Mouse (Mus musculus): ENCODE results near the gene Pbx4. TPM values are rescaled to one million over a fixed set of nuclear protein-coding genes. Genes with fewer than 3 reads are reported as not detected.

Pbx4 gene
- polyA plus RNA-seq, 1 experiment from 2014 or later: 13.4 TPM

- 1% methylated on average over 33 of the region's 35 CpGs for WGBS
- H3K27me3 ChIP-seq (ENCODE audit: control insufficient read depth, insufficient read depth, low read depth, low read length): no peaks in the 10 kb centered on the region
- peak within 1 kb of the TSS; percentile 92 for H3K4me2 ChIP-seq (ENCODE audit: low read depth, low read length)
- 0 out of 2 replicates have a peak, but pooled peaks cover under 1% of the 10 kb centered on the region for H3K36me3 ChIP-seq (ENCODE audit: control insufficient read depth, insufficient read depth, low read length)
- H3K27ac ChIP-seq (ENCODE audit: low read length): peak within 1 kb of the TSS; percentile 58
- H3K4me1 ChIP-seq (replicated peaks; ENCODE audit: control insufficient read depth, insufficient read depth, low read length): peaks cover 4% of the 10 kb centered on the region
- ATAC-seq (ENCODE audit: low read depth): peak; percentile 89
- H3K9me3 ChIP-seq (ENCODE audit: control insufficient read depth, low read length): no peaks in the 10 kb centered on the region
- H3K9ac ChIP-seq (ENCODE audit: low read length): peak within 1 kb of the TSS; percentile 69
- H3K4me3 ChIP-seq (ENCODE audit: low read length): peak within 1 kb of the TSS; percentile 60
Measured at GRCm38 (mm10) chr8:69822386-69823191, 9.7 kb upstream of the Pbx4 start, which contains the start of gene Lpar2. Lpar2 (plus strand) TSS chr8:69822429.

- Histone ChIP-seq H3K9me3 (ENCODE audit: control insufficient read depth, low read length) (no peaks in the 10 kb centered on the region), H3K4me2 (ENCODE audit: low read depth, low read length) (no peak overlapping the region), H3K4me3 (ENCODE audit: low read length) (no peak overlapping the region), H3K4me1 (replicated peaks; ENCODE audit: control insufficient read depth, insufficient read depth, low read length) (peaks cover 4% of the 10 kb centered on the region), H3K27ac (ENCODE audit: low read length) (no peak overlapping the region), H3K27me3 (ENCODE audit: control insufficient read depth, insufficient read depth, low read depth, low read length) (no peaks in the 10 kb centered on the region), H3K36me3 (ENCODE audit: control insufficient read depth, insufficient read depth, low read length) (no peaks in the 10 kb centered on the region), H3K9ac (ENCODE audit: low read length) (no peak overlapping the region)
- WGBS: 91% methylated on average over 12 of the region's 12 CpGs
- ATAC-seq (ENCODE audit: low read depth): no peak
Measured at GRCm38 (mm10) chr8:69826371-69826770, 5.9 kb upstream of the Pbx4 start.

- Histone ChIP-seq H3K4me1 (replicated peaks; ENCODE audit: control insufficient read depth, insufficient read depth, low read length) (peaks cover 6% of the 10 kb centered on the region; the same call in 1 of the 2 replicates), H3K4me2 (ENCODE audit: low read depth, low read length) (no peak overlapping the region), H3K9ac (ENCODE audit: low read length) (no peak overlapping the region), H3K27ac (ENCODE audit: low read length) (no peak overlapping the region), H3K9me3 (ENCODE audit: control insufficient read depth, low read length) (no peaks in the 10 kb centered on the region), H3K27me3 (ENCODE audit: control insufficient read depth, insufficient read depth, low read depth, low read length) (no peaks in the 10 kb centered on the region), H3K36me3 (ENCODE audit: control insufficient read depth, insufficient read depth, low read length) (no peaks in the 10 kb centered on the region), H3K4me3 (ENCODE audit: low read length) (no peak overlapping the region)
- 48% methylated on average over 8 of the region's 8 CpGs for WGBS
- ATAC-seq (ENCODE audit: low read depth): no peak
Measured at GRCm38 (mm10) chr8:69837057-69837682, 4.9 kb downstream of the Pbx4 start.

GRCm38 (mm10) chr8:69847167-69848065 lies 15.1 kb downstream of the Pbx4 start:
- 61% methylated on average over 3 of the region's 3 CpGs for WGBS
- Histone ChIP-seq H3K27me3 (ENCODE audit: control insufficient read depth, insufficient read depth, low read depth, low read length) (no peaks in the 10 kb centered on the region), H3K4me2 (ENCODE audit: low read depth, low read length) (no peak overlapping the region), H3K9me3 (ENCODE audit: control insufficient read depth, low read length) (no peaks in the 10 kb centered on the region), H3K27ac (ENCODE audit: low read length) (peak overlapping the region; percentile 59), H3K9ac (ENCODE audit: low read length) (no peak overlapping the region), H3K4me1 (replicated peaks; ENCODE audit: control insufficient read depth, insufficient read depth, low read length) (peaks cover 2% of the 10 kb centered on the region), H3K4me3 (ENCODE audit: low read length) (no peak overlapping the region), H3K36me3 (ENCODE audit: control insufficient read depth, insufficient read depth, low read length) (no peaks in the 10 kb centered on the region)
- peak; percentile 60 for ATAC-seq (ENCODE audit: low read depth)

GRCm38 (mm10) chr8:69848951-69849350 lies 16.7 kb downstream of the Pbx4 start:
- no peaks in the 10 kb centered on the region for H3K36me3 ChIP-seq (ENCODE audit: control insufficient read depth, insufficient read depth, low read length)
- 51% methylated on average over 8 of the region's 8 CpGs for WGBS
- no peaks in the 10 kb centered on the region for H3K9me3 ChIP-seq (ENCODE audit: control insufficient read depth, low read length)
- H3K4me1 ChIP-seq (replicated peaks; ENCODE audit: control insufficient read depth, insufficient read depth, low read length): peaks cover 2% of the 10 kb centered on the region
- no peak overlapping the region for H3K4me2 ChIP-seq (ENCODE audit: low read depth, low read length)
- H3K4me3 ChIP-seq (ENCODE audit: low read length): no peak overlapping the region
- peak; percentile 90 for ATAC-seq (ENCODE audit: low read depth)
- no peaks in the 10 kb centered on the region for H3K27me3 ChIP-seq (ENCODE audit: control insufficient read depth, insufficient read depth, low read depth, low read length)
- H3K9ac ChIP-seq (ENCODE audit: low read length): no peak overlapping the region
- 0 out of 2 replicates have a peak overlapping the region, but pooled peaks have one; percentile 47 for H3K27ac ChIP-seq (ENCODE audit: low read length)

- ATAC-seq (ENCODE audit: low read depth): no peak
- Histone ChIP-seq H3K27me3 (ENCODE audit: control insufficient read depth, insufficient read depth, low read depth, low read length) (no peaks in the 10 kb centered on the region), H3K9ac (ENCODE audit: low read length) (no peak overlapping the region), H3K4me1 (replicated peaks; ENCODE audit: control insufficient read depth, insufficient read depth, low read length) (peaks cover 2% of the 10 kb centered on the region), H3K4me3 (ENCODE audit: low read length) (no peak overlapping the region), H3K9me3 (ENCODE audit: control insufficient read depth, low read length) (no peaks in the 10 kb centered on the region), H3K36me3 (ENCODE audit: control insufficient read depth, insufficient read depth, low read length) (no peaks in the 10 kb centered on the region), H3K27ac (ENCODE audit: low read length) (no peak overlapping the region), H3K4me2 (ENCODE audit: low read depth, low read length) (no peak overlapping the region)
- 31% methylated on average over 3 of the region's 3 CpGs for WGBS
Measured at GRCm38 (mm10) chr8:69849899-69850298, 17.6 kb downstream of the Pbx4 start.

GRCm38 (mm10) chr8:69850926-69851506 lies 18.7 kb downstream of the Pbx4 start:
- Histone ChIP-seq H3K4me2 (ENCODE audit: low read depth, low read length) (no peak overlapping the region), H3K4me3 (ENCODE audit: low read length) (no peak overlapping the region), H3K27ac (ENCODE audit: low read length) (no peak overlapping the region), H3K9me3 (ENCODE audit: control insufficient read depth, low read length) (no peaks in the 10 kb centered on the region), H3K9ac (ENCODE audit: low read length) (no peak overlapping the region), H3K36me3 (ENCODE audit: control insufficient read depth, insufficient read depth, low read length) (no peaks in the 10 kb centered on the region), H3K27me3 (ENCODE audit: control insufficient read depth, insufficient read depth, low read depth, low read length) (no peaks in the 10 kb centered on the region), H3K4me1 (replicated peaks; ENCODE audit: control insufficient read depth, insufficient read depth, low read length) (peaks cover 2% of the 10 kb centered on the region)
- 72% methylated on average over 7 of the region's 7 CpGs for WGBS
- ATAC-seq (ENCODE audit: low read depth): no peak

- no peak overlapping the region for H3K9ac ChIP-seq (ENCODE audit: low read length)
- H3K4me3 ChIP-seq (ENCODE audit: low read length): no peak overlapping the region
- no peak overlapping the region for H3K4me2 ChIP-seq (ENCODE audit: low read depth, low read length)
- no peaks in the 10 kb centered on the region for H3K9me3 ChIP-seq (ENCODE audit: control insufficient read depth, low read length)
- H3K4me1 ChIP-seq (replicated peaks; ENCODE audit: control insufficient read depth, insufficient read depth, low read length): no peaks in the 10 kb centered on the region; the same call in 1 of the 2 replicates
- H3K27ac ChIP-seq (ENCODE audit: low read length): no peak overlapping the region
- 92% methylated on average over 10 of the region's 10 CpGs for WGBS
- H3K36me3 ChIP-seq (ENCODE audit: control insufficient read depth, insufficient read depth, low read length): no peaks in the 10 kb centered on the region
- H3K27me3 ChIP-seq (ENCODE audit: control insufficient read depth, insufficient read depth, low read depth, low read length): no peaks in the 10 kb centered on the region
- ATAC-seq (ENCODE audit: low read depth): no peak
Measured at GRCm38 (mm10) chr8:69853869-69854268, 21.6 kb downstream of the Pbx4 start.
